Mouse (Mus musculus): ENCODE data around the gene Gm1113.
A peak's percentile ranks its signal among the peaks of the same experiment; 100 is the strongest.

Gm1113 gene

GRCm38 (mm10) chr9:35529141-35529540 is 11.1 kb upstream of the Gm1113 start:
- DNase-seq (ENCODE audit: low read depth, low spot score): no peak

GRCm38 (mm10) chr9:35523941-35524411 is 5.9 kb upstream of the Gm1113 start:
- DNase-seq (ENCODE audit: low read depth, low spot score): peak; percentile 69

GRCm38 (mm10) chr9:35523541-35523940 is 5.5 kb upstream of the Gm1113 start:
- no peak for DNase-seq (ENCODE audit: low read depth, low spot score)

- DNase-seq (ENCODE audit: low read depth, low spot score): no peak
Observed at GRCm38 (mm10) chr9:35522821-35523515, 4.9 kb upstream of the Gm1113 start.

GRCm38 (mm10) chr9:35522241-35522640 is 4.2 kb upstream of the Gm1113 start:
- no peak for DNase-seq (ENCODE audit: low read depth, low spot score)

- DNase-seq (ENCODE audit: low read depth, low spot score): no peak
Observed at GRCm38 (mm10) chr9:35520631-35521348, 2.7 kb upstream of the Gm1113 start.

- no peak for DNase-seq (ENCODE audit: low read depth, low spot score)
Observed at GRCm38 (mm10) chr9:35516711-35517110, 1.4 kb downstream of the Gm1113 start.

GRCm38 (mm10) chr9:35516182-35516581 is 1.9 kb downstream of the Gm1113 start:
- DNase-seq (ENCODE audit: low read depth, low spot score): no peak

GRCm38 (mm10) chr9:35513900-35514299 is 4.2 kb downstream of the Gm1113 start:
- DNase-seq (ENCODE audit: low read depth, low spot score): no peak

GRCm38 (mm10) chr9:35508234-35508633 is 9.8 kb downstream of the Gm1113 start:
- no peak for DNase-seq (ENCODE audit: low read depth, low spot score)

- DNase-seq (ENCODE audit: low read depth, low spot score): no peak
Observed at GRCm38 (mm10) chr9:35502361-35503000, 15.6 kb downstream of the Gm1113 start.

- DNase-seq (ENCODE audit: low read depth, low spot score): no peak
Observed at GRCm38 (mm10) chr9:35499946-35500345, 18.1 kb downstream of the Gm1113 start.

- DNase-seq (ENCODE audit: low read depth, low spot score): peak; percentile 67
Observed at GRCm38 (mm10) chr9:35495471-35495870, 22.6 kb downstream of the Gm1113 start.

GRCm38 (mm10) chr9:35494937-35495336 is 23.1 kb downstream of the Gm1113 start:
- no peak for DNase-seq (ENCODE audit: low read depth, low spot score)

GRCm38 (mm10) chr9:35493733-35494092 is 24.4 kb downstream of the Gm1113 start:
- DNase-seq (ENCODE audit: low read depth, low spot score): no peak

- no peak for DNase-seq (ENCODE audit: low read depth, low spot score)
Observed at GRCm38 (mm10) chr9:35493033-35493732, 24.9 kb downstream of the Gm1113 start.

- DNase-seq (ENCODE audit: low read depth, low spot score): no peak
Observed at GRCm38 (mm10) chr9:35491109-35491866, 26.8 kb downstream of the Gm1113 start.

GRCm38 (mm10) chr9:35488496-35488895 is 29.6 kb downstream of the Gm1113 start:
- DNase-seq (ENCODE audit: low read depth, low spot score): no peak

- no peak for DNase-seq (ENCODE audit: low read depth, low spot score)
Observed at GRCm38 (mm10) chr9:35486616-35487015, 31.5 kb downstream of the Gm1113 start.

- DNase-seq (ENCODE audit: low read depth, low spot score): no peak
Observed at GRCm38 (mm10) chr9:35483949-35484348, 34.1 kb downstream of the Gm1113 start.
